Mouse (Mus musculus) urinary bladder, postnatal 0 days (tissue): ENCODE results near the gene E330009J07Rik. TPM values are rescaled to one million over a fixed set of nuclear protein-coding genes. Genes with fewer than 3 reads are reported as not detected.

Experiments
- polyA plus RNA-seq: library from polyadenylated mRNA; unstranded; fragments of >200 nt; fragmentation: Nextera tagmentation; extraction: Ambion mirVana; gene quantifications from 2 replicates; pipeline ENCODE4 v1.2.1, GENCODE M21; 2015

E330009J07Rik gene
- polyA plus RNA-seq, result 3.0 and 3.3 TPM in 2 replicates

DNA sequence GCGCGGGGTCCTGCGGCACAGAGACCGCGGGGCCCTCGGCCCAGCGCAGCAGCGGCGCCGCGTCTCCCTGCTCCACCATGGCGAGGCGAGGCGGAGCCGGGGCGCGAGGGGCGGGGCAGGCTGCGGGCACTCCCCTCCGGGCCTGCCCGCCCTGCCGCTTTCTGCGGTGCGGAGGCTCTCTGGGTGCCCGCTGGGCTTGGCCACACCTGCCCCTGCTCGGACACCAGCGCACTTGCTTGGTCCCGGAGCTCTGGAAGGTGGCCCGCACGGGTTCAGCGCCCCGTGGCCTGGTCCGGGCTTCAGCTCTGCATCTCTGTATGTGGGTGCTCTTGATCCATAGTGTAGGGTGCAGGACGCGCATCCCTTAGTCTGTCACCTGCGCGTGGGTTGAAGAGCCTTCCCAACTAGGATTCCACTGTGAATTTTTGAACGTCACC is at the start of gene E330009J07Rik:
Gene E330009J07Rik (minus strand): TSS at position 89 of the 437 bp plus-strand sequence.

DNA sequence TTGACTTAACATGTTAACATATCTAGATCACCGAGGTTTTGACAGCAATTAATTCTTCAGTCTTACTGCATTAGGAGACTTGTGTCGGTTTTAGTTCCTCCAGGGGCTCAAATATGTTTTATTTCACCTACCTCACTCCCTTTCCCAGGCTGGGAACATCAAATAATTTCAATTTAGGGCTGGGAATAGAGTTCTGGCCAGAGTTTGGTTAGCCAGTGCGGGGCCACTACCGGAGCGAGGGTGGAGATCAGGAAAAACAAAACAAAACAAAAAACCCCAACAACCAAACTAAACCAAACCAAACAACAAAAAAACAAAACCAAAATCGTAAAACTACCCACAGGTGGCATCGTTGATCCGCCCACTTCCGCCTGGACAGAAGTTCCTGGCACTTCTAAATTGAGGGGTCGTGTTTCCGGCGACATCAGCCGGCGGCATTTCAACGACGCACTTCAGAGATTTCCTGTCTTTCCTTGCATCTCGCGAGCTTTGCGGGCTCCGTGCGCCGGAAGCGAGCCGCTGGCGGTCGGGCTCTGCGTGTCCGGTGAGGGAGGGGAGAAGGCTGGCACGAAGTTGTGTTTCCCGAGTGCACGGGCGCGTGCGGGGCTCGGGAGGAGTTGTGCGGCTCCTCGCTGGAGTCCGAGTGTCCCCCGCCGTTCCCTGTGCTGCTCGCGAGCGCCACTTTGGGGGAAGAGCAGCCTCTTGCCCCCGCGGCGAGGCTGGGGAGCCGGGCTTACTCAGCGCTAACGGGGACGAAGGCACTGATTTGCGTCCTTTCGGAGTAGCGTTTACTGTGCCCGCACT is 35.2 kb upstream of the E330009J07Rik start, which contains the start of gene Ssbp1:
Gene Ssbp1 (plus strand): TSS at position 437 of the 804 bp plus-strand sequence.

DNA sequence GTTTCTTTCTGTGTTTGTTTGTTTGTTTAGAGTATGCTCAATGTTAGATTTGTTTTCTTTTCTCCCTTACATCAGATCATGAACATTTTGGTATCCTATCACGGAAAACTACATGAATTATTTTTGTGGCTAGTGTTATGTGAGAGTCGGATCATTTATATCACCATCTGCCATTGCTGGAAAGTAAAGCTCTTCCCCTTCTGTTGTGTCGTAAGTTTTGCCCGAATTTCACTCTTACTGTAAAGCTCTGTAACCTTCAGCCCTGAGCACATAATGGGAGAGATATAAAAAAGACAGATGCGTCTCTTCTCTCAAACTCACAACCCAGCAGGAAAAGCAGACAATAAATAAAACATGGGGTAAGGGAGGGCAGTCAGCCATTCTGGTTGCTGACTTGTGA is 3.0 kb upstream of the E330009J07Rik start, which contains the start of gene Wee2:
Gene Wee2 (plus strand): TSS at position 153 of the 400 bp plus-strand sequence.

Other genes with a start within 250 kb of the E330009J07Rik start
- gene Agk, start 111.0 kb downstream of the E330009J07Rik start, polyA plus RNA-seq, result 18.3 and 18.6 TPM in 2 replicates
- gene Wee2, start 3.0 kb upstream of the E330009J07Rik start, polyA plus RNA-seq, result not detected in 2 replicates
- gene Ssbp1, start 35.2 kb upstream of the E330009J07Rik start, polyA plus RNA-seq, result 92.8 and 95.8 TPM in 2 replicates
- not detected in 2 replicates for gene Tas2r137, start 55.1 kb upstream of the E330009J07Rik start, polyA plus RNA-seq
- gene Tas2r108, start 57.4 kb upstream of the E330009J07Rik start, polyA plus RNA-seq, result not detected in 2 replicates
- gene Prss37, start 83.4 kb upstream of the E330009J07Rik start, polyA plus RNA-seq, result not detected in 2 replicates
- gene Olfr461, start 118.9 kb upstream of the E330009J07Rik start, polyA plus RNA-seq, result not detected in 2 replicates
- gene Olfr460, start 133.4 kb upstream of the E330009J07Rik start, polyA plus RNA-seq, result not detected in 2 replicates
- gene Clec5a, start 149.7 kb upstream of the E330009J07Rik start, polyA plus RNA-seq, result 1.4 and 6.3 TPM in 2 replicates
- not detected in 2 replicates for gene Tas2r138, start 177.2 kb upstream of the E330009J07Rik start, polyA plus RNA-seq
- 0.04 TPM in 1 of 2 replicates, not detected in the other for gene Mgam, start 192.7 kb upstream of the E330009J07Rik start, polyA plus RNA-seq